Mouse (Mus musculus) kidney, embryonic 16.5 days (tissue): ENCODE data around the gene Prl3d3. TPM values are rescaled to one million over a fixed set of nuclear protein-coding genes. Genes with fewer than 3 reads are reported as not detected.
"Not testable (repeated sequence)": the region's sequence is repeated elsewhere in the genome, so short reads cannot be mapped to it uniquely, and the experiment has no call there.

Experiments
- ATAC-seq: fragments of 200-750 bp; cut with Nextera tagmentation; 2 replicates; pipeline ENCODE4 v1.8.0; 2017; ENCODE audit warnings: moderate TSS enrichment; ENCODE audit not compliant: low FRiP score, low TSS enrichment
- H3K27ac ChIP-seq: fragments of 300-500 bp; sonication (generic); 2 replicates; pipeline ENCODE4 v1.5.1; 2014; ENCODE audit warnings: low read length
- H3K27me3 ChIP-seq: fragments of 300-500 bp; sonication (generic); 2 replicates; pipeline ENCODE4 v1.6.1; 2014; ENCODE audit warnings: low read length, control low read depth, mixed read lengths; ENCODE audit not compliant: insufficient read depth
- H3K36me3 ChIP-seq: fragments of 300-500 bp; sonication (generic); 2 replicates; pipeline ENCODE4 v1.6.1; 2014; ENCODE audit warnings: low read length, control low read depth, mixed read lengths; ENCODE audit not compliant: insufficient read depth
- H3K4me1 ChIP-seq: fragments of 300-500 bp; sonication (generic); 2 replicates; pipeline ENCODE4 v1.6.1; 2014; ENCODE audit warnings: low read length, control low read depth, mixed read lengths; ENCODE audit not compliant: insufficient read depth
- H3K4me2 ChIP-seq: fragments of 300-500 bp; sonication (generic); replicated peaks from 2 replicates; pipeline ENCODE4 v1.6.1; 2014; ENCODE audit warnings: low read depth, low read length
- H3K4me3 ChIP-seq: fragments of 300-500 bp; sonication (generic); 2 replicates; pipeline ENCODE4 v1.5.1; 2014; ENCODE audit warnings: mild to moderate bottlenecking, low read length
- H3K9ac ChIP-seq: fragments of 300-500 bp; sonication (generic); replicated peaks from 2 replicates; pipeline ENCODE4 v1.6.1; 2014; ENCODE audit warnings: low read length
- H3K9me3 ChIP-seq: fragments of 300-500 bp; sonication (generic); 2 replicates; pipeline ENCODE4 v1.6.1; 2016; ENCODE audit warnings: low read length, control low read depth
- WGBS: fragments of 180-500 bp; shearing (Covaris S2); extraction: QIAGEN DNeasy Blood & Tissue Kit; methylation state at CpG from one replicate; pipeline ENCODE4 v1.1.7; 2014; 5-methylcytosine and 5-hydroxymethylcytosine counted together
- polyA plus RNA-seq: library from polyadenylated mRNA; unstranded; fragments of >200 nt; fragmentation: Nextera tagmentation; extraction: Ambion mirVana; gene quantifications from 2 replicates; pipeline ENCODE4 v1.2.1, GENCODE M21; 2015

Gene Prl3d3
- not detected in 2 replicates for polyA plus RNA-seq

DNA sequence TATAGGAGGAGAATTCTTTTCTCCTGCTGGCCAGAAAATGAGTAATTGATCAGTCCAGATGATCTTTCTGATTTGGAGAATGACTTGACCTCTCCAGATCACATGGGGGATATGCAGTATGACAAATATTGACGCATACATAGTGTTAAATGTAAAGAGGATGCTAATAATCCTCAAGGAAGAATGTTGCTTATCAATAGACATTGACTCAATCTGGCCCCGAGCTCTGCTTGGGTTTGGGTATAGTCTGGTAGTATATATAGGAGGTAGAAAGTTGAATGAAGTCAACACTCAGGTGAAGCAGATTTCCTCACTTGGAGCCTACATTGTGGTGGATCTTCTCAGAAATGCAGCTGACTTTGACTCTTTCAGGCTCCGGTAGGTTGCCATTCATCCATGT lies at the start of gene Prl3d3:
Gene Prl3d3, plus strand, starts transcription at position 301 of the 400 bp plus-strand sequence.
- not testable (repeated sequence) for ATAC-seq

DNA sequence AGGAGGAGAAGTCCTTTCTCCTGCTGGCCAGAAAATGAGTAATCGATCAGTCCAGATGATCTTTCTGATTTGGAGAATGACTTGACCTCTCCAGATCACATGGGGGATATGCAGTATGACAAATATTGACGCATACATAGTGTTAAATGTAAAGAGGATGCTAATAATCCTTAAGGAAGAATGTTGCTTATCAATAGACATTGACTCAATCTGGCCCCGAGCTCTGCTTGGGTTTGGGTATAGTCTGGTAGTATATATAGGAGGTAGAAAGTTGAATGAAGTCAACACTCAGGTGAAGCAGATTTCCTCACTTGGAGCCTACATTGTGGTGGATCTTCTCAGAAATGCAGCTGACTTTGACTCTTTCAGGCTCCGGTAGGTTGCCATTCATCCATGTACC lies 35.2 kb upstream of the Prl3d3 start, which contains the start of gene Prl3d2:
Gene Prl3d2, plus strand, starts transcription at position 301 of the 400 bp plus-strand sequence.
- H3K4me1 ChIP-seq, H3K27me3 ChIP-seq, H3K36me3 ChIP-seq, H3K9ac ChIP-seq, H3K9me3 ChIP-seq, H3K4me3 ChIP-seq, ATAC-seq, H3K27ac ChIP-seq, H3K4me2 ChIP-seq: not testable (repeated sequence)
- WGBS: 90% methylated on average over 3 of the region's 4 CpGs

More for the DNA sequence above, at the start of gene Prl3d3:
- H3K4me2 ChIP-seq, H3K4me1 ChIP-seq, H3K27me3 ChIP-seq, H3K27ac ChIP-seq, H3K9me3 ChIP-seq, H3K9ac ChIP-seq, H3K36me3 ChIP-seq, H3K4me3 ChIP-seq: not testable (repeated sequence)
- WGBS: 83% methylated on average over 2 of the region's 3 CpGs

GRCm38 (mm10) chr13:27148264-27148663 lies 8.3 kb upstream of the Prl3d3 start:
- Histone ChIP-seq H3K9ac (no peak overlapping the region), H3K27me3 (no peaks in the 10 kb centered on the region), H3K27ac (no peak overlapping the region), H3K4me1 (no peaks in the 10 kb centered on the region), H3K9me3 (no peaks in the 10 kb centered on the region), H3K4me3 (no peak overlapping the region), H3K36me3 (no peaks in the 10 kb centered on the region), H3K4me2 (no peak overlapping the region)
- no peak for ATAC-seq
- WGBS: 74% methylated on average over 1 of the region's 1 CpGs

DNA sequence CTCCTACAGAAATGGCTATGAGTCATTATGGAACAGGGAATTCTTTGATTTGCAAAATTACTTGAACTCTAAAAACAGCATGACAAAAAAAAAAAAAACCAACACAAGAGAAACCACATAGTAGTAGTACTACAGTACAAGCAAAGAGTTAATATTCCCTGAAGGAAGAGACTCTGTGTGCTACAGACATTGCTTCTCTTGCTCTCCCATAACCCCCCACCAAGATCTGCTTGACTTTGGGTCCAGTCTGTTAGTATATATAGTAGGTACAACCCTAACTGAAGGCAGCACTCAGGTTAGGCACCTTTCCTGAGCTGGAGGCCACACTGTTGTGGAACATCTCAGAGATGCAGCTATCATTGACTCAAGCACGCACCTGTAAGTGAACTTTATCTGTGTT lies 39.8 kb downstream of the Prl3d3 start, which contains the start of gene Prl3c1:
Gene Prl3c1, plus strand, starts transcription at position 301 of the 400 bp plus-strand sequence.
- ATAC-seq: no peak
- Histone ChIP-seq H3K4me2 (no peak within 1 kb of the TSS), H3K9me3 (peaks cover 4% of the 10 kb centered on the region; the same call in 1 of the 2 replicates), H3K4me3 (no peak within 1 kb of the TSS), H3K27ac (no peak within 1 kb of the TSS), H3K9ac (no peak within 1 kb of the TSS), H3K27me3 (no peaks in the 10 kb centered on the region), H3K4me1 (no peaks in the 10 kb centered on the region), H3K36me3 (no peaks in the 10 kb centered on the region)
- 73% methylated on average over 1 of the region's 1 CpGs for WGBS

Other genes starting within 250 kb of the Prl3d3 start
- gene Prl, start 99.2 kb upstream of the Prl3d3 start, polyA plus RNA-seq: not detected in 2 replicates
- not detected in 2 replicates for gene Prl3d1, start 62.6 kb upstream of the Prl3d3 start, polyA plus RNA-seq
- not detected in 2 replicates for gene Prl3d2, start 35.1 kb upstream of the Prl3d3 start, polyA plus RNA-seq
- not detected in 2 replicates for gene Prl3c1, start 39.9 kb downstream of the Prl3d3 start, polyA plus RNA-seq
- gene Prl3b1, start 85.1 kb downstream of the Prl3d3 start, polyA plus RNA-seq: 0.25 and 0.54 TPM in 2 replicates
- gene Prl3a1, start 102.6 kb downstream of the Prl3d3 start, polyA plus RNA-seq: not detected in 2 replicates
- gene Prl6a1, start 155.8 kb downstream of the Prl3d3 start, polyA plus RNA-seq: not detected in 2 replicates
- not detected in 2 replicates for gene Prl8a2, start 188.9 kb downstream of the Prl3d3 start, polyA plus RNA-seq
- gene Prl2b1, start 234.1 kb downstream of the Prl3d3 start, polyA plus RNA-seq: not detected in 2 replicates